Mouse (Mus musculus): ENCODE results near the gene Cog8.

DNA sequence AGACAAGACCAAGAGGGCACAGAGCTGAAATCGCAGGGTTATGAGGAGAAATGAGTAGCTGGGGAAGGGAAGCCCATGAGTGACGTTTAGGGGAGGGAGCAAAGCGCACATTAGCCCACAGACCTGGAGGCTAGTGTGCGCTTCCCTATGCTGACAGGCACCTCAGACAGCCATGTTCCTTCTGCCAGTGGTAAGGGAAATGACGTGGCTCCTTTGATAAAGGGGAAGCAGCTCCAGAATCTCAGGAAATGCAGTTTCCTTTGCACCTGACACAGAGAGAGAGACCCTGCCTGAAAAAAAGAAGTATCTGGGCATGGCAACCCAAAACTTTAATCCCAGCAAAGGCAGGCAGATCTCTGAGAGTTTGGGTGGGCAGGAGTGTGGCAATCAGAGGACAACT, 26.4 kb downstream of the Cog8 start:
- TF ChIP-seq CTCF (IDR thresholded peaks at IDR 0.05) (no peak), POLR2A (IDR thresholded peaks at IDR 0.05; ENCODE audit: insufficient read depth, low read depth, low read length) (no peak)

Measured in heart, adult 2 months (tissue).